ENCODE assay signal across 15 mouse cellular contexts in genomic region chr3:149275478-149276132, GRCm38 (mm10).
"Had no signal": no experiment of that assay in that cellular context is flagged by ENCODE, and none has a peak within 500 bp of the region (broad histone marks: within the 10 kb centered on the region; RNA-seq: fewer than 3 reads in every experiment).

No protein-coding gene starts in this region.

- H3K4me3 ChIP-seq: left cerebral cortex, adult 2 months; limb, embryonic 10.5 days; midbrain, embryonic 10.5 days; myocyte; neural tube, embryonic 15.5 days; stomach, embryonic 15.5 days had no signal

- H3K9ac ChIP-seq: liver, embryonic 14.5 days; neural tube, embryonic 15.5 days; stomach, embryonic 15.5 days had no signal

- H3K27ac ChIP-seq: left cerebral cortex, adult 2 months; limb, embryonic 10.5 days; liver, embryonic 14.5 days; midbrain, embryonic 10.5 days; neural tube, embryonic 15.5 days; stomach, embryonic 15.5 days had no signal

- H3K36me3 ChIP-seq: limb, embryonic 10.5 days; midbrain, embryonic 10.5 days; neural tube, embryonic 15.5 days; stomach, embryonic 15.5 days had no signal

- H3K4me1 ChIP-seq: midbrain, embryonic 10.5 days; stomach, embryonic 15.5 days had no signal

- H3K4me2 ChIP-seq: stomach, embryonic 15.5 days had no signal

- H3K9me3 ChIP-seq: limb, embryonic 10.5 days; midbrain, embryonic 10.5 days; neural tube, embryonic 15.5 days; stomach, embryonic 15.5 days had no signal

- H3K27me3 ChIP-seq: neural tube, embryonic 15.5 days; stomach, embryonic 15.5 days had no signal

- ATAC-seq: inflammation-experienced regulatory T-cells, adult 6 months; lung, postnatal 0 days had no signal

- DNase-seq: kidney, postnatal 14 days; lung, adult 2 months; lung, postnatal 36 days; midbrain, embryonic 14.5 days; right cerebral cortex, postnatal 14 days; thymus, postnatal 36 days had no signal
